Mouse (Mus musculus): Measurements from ENCODE around the gene Mgat5b. TPM values are rescaled to one million over a fixed set of nuclear protein-coding genes. Genes with fewer than 3 reads are reported as not detected.

Gene Mgat5b
- total and polyA plus RNA-seq, 2 experiments from 2014 or later, result 25.0 to 133 TPM

DNA sequence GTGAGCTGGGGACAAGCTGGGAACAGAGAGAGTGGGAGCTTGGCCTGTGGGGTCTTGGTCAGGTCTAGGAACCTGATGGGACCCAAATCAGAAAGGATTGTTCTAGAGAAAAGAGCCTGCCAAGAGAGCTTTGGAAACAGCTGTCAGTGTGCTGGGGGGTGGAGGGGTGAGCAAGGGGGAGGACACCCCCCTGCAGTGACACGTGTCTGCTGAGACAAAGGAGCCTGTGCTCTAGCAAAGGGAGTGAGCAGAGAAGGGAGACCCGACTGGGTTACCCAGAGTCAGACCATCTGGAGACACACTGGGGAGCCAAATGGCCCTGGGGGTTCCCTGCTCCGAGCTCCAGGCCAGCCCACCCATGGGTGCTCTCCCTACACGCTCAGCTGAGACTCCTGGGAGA, 54.2 kb downstream of the Mgat5b start:
- Histone ChIP-seq H3K9me3 (ENCODE audit: low read length) (no peaks in the 10 kb centered on the region), H3K27ac (0 out of 2 replicates have a peak overlapping the region, but pooled peaks have one; percentile 32), H3K4me3 (ENCODE audit: low read length) (no peak overlapping the region), H3K27me3 (ENCODE audit: insufficient read depth, low read length) (no peaks in the 10 kb centered on the region), H3K36me3 (ENCODE audit: insufficient read depth, low read length) (peaks cover 22% of the 10 kb centered on the region), H3K4me1 (ENCODE audit: insufficient read depth, low read length) (no peaks in the 10 kb centered on the region), H3K4me2 (ENCODE audit: low read depth, low read length) (no peak overlapping the region), H3K9ac (replicated peaks; ENCODE audit: low read length) (no peak overlapping the region)
- ATAC-seq (no peak), DNase-seq (ENCODE audit: low spot score) (peak; percentile 36)
- TF ChIP-seq CTCF (IDR thresholded peaks at IDR 0.05; ENCODE audit: low read depth), result no peak
- 16% methylated on average over 4 of the region's 4 CpGs for WGBS

DNA sequence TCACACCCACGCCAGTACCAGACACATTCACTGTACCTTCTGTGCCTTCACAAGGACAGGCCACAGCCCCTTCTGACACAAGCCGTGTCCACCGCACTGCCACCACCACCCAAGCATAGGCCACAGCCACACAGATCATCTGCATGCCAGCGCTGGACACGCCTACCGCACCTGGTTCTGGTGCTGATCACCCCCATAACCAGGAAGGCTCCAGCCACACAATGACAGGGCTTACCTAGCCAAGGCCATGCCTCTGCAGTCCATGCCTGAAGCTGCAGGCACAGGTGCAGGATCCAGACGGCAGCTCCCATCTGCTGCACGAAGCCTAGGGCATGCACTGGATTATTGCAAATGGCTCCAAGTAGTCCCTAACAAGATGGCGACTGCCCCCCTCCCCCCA, 54.8 kb downstream of the Mgat5b start:
- no peak overlapping the region for H3K4me2 ChIP-seq (ENCODE audit: low read depth, low read length)
- no peak overlapping the region for H3K27ac ChIP-seq
- H3K9me3 ChIP-seq (ENCODE audit: low read length), result no peaks in the 10 kb centered on the region
- H3K27me3 ChIP-seq (ENCODE audit: insufficient read depth, low read length), result no peaks in the 10 kb centered on the region
- DNase-seq (ENCODE audit: low spot score), result no peak
- WGBS, result 85% methylated on average over 9 of the region's 9 CpGs
- H3K4me3 ChIP-seq (ENCODE audit: low read length), result no peak overlapping the region
- H3K4me1 ChIP-seq (ENCODE audit: insufficient read depth, low read length), result no peaks in the 10 kb centered on the region
- H3K9ac ChIP-seq (replicated peaks; ENCODE audit: low read length), result no peak overlapping the region
- TF ChIP-seq CTCF (IDR thresholded peaks at IDR 0.05; ENCODE audit: low read depth), result no peak
- 0 out of 2 replicates have a peak, but pooled peaks have one; percentile 6 for ATAC-seq
- peaks cover 28% of the 10 kb centered on the region for H3K36me3 ChIP-seq (ENCODE audit: insufficient read depth, low read length)

DNA sequence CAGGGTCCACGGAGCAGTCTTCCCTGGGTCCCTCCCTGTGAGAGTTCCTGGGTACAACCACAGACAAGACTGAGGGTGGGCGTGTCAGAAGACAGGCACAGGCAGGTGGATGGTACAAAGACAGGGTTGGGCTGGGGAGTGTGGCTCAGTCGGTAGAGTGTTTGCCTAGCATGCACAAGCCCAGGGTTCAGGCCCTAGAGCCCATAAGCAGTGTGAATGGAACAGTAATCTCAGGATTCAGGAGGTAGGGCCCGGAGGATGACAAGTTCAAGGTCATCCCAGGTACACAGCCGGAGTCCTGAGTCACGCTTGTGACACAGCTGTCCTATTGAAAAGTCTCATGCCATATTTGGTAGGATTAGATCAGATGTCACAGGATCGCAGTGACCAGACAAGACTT, 55.7 kb downstream of the Mgat5b start:
- no peak for DNase-seq (ENCODE audit: low spot score)
- no peak for ATAC-seq
- no peak overlapping the region for H3K9ac ChIP-seq (replicated peaks; ENCODE audit: low read length)
- WGBS, result 91% methylated on average over 7 of the region's 7 CpGs
- H3K4me1 ChIP-seq (ENCODE audit: insufficient read depth, low read length), result no peaks in the 10 kb centered on the region
- no peaks in the 10 kb centered on the region for H3K27me3 ChIP-seq (ENCODE audit: insufficient read depth, low read length)
- no peaks in the 10 kb centered on the region for H3K9me3 ChIP-seq (ENCODE audit: low read length)
- TF ChIP-seq CTCF (IDR thresholded peaks at IDR 0.05; ENCODE audit: low read depth), result no peak
- peaks cover 31% of the 10 kb centered on the region for H3K36me3 ChIP-seq (ENCODE audit: insufficient read depth, low read length)
- H3K4me3 ChIP-seq (ENCODE audit: low read length), result no peak overlapping the region
- no peak overlapping the region for H3K4me2 ChIP-seq (ENCODE audit: low read depth, low read length)
- H3K27ac ChIP-seq, result no peak overlapping the region

DNA sequence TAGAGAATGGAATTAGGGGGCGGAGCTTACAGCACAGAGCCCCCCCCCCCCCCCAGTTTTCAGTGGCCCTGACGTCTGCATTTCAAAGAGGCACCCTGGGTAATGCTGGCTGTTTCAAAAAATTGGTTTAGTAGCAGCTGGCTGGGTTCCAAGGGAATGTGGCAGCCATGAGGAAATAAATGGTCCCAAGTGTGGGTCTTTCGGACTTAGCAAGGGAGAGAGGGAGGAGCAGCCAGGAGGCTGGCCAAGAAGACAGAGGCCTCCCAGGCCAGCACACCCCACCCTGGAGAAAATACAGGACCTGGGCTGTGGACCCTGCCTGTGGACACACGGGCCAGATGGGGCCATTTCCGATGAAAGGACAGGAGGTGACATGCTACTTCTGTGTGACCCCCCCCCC, 61.6 kb downstream of the Mgat5b start:
- DNase-seq (ENCODE audit: low spot score), result peak; percentile 75
- 17% methylated on average over 5 of the region's 5 CpGs for WGBS
- H3K36me3 ChIP-seq (ENCODE audit: insufficient read depth, low read length), result peaks cover 17% of the 10 kb centered on the region; the same call in 1 of the 2 replicates
- H3K9ac ChIP-seq (replicated peaks; ENCODE audit: low read length), result no peak overlapping the region
- no peaks in the 10 kb centered on the region; the same call in 1 of the 2 replicates for H3K4me1 ChIP-seq (ENCODE audit: insufficient read depth, low read length)
- H3K4me3 ChIP-seq (ENCODE audit: low read length), result no peak overlapping the region
- peak; percentile 53 for ATAC-seq
- no peak overlapping the region for H3K4me2 ChIP-seq (ENCODE audit: low read depth, low read length)
- no peak for TF ChIP-seq CTCF (IDR thresholded peaks at IDR 0.05; ENCODE audit: low read depth)
- no peaks in the 10 kb centered on the region for H3K9me3 ChIP-seq (ENCODE audit: low read length)
- H3K27ac ChIP-seq, result no peak overlapping the region
- no peaks in the 10 kb centered on the region for H3K27me3 ChIP-seq (ENCODE audit: insufficient read depth, low read length)

DNA sequence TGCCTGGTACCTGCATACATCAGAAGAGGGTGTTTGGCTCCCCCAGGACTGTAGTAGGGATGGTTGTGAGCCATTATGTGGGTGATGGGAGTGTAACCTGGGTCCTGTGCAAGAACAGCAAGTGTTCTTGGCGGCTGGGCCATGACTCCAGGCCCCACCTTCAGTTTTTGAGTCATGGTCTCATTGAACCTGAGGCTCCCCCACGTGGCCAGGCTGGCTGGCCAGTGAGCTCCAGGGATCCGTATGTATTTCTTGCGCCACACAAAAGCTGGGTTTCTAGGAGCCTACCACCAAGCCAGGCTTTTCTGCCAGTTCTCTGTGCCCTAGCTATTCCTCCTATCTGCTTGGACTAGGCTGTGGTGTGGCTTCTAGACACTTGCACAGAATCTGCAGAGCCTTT, 63.9 kb downstream of the Mgat5b start:
- Histone ChIP-seq H3K27ac (no peak overlapping the region), H3K36me3 (ENCODE audit: insufficient read depth, low read length) (peaks cover 20% of the 10 kb centered on the region; the same call in 1 of the 2 replicates), H3K27me3 (ENCODE audit: insufficient read depth, low read length) (no peaks in the 10 kb centered on the region), H3K9me3 (ENCODE audit: low read length) (no peaks in the 10 kb centered on the region), H3K4me2 (ENCODE audit: low read depth, low read length) (no peak overlapping the region), H3K4me1 (ENCODE audit: insufficient read depth, low read length) (no peaks in the 10 kb centered on the region; the same call in 1 of the 2 replicates), H3K4me3 (ENCODE audit: low read length) (no peak overlapping the region), H3K9ac (replicated peaks; ENCODE audit: low read length) (no peak overlapping the region)
- 56% methylated on average over 4 of the region's 4 CpGs for WGBS
- DNase-seq (ENCODE audit: low spot score), result no peak
- no peak for TF ChIP-seq CTCF (IDR thresholded peaks at IDR 0.05; ENCODE audit: low read depth)
- no peak for ATAC-seq

DNA sequence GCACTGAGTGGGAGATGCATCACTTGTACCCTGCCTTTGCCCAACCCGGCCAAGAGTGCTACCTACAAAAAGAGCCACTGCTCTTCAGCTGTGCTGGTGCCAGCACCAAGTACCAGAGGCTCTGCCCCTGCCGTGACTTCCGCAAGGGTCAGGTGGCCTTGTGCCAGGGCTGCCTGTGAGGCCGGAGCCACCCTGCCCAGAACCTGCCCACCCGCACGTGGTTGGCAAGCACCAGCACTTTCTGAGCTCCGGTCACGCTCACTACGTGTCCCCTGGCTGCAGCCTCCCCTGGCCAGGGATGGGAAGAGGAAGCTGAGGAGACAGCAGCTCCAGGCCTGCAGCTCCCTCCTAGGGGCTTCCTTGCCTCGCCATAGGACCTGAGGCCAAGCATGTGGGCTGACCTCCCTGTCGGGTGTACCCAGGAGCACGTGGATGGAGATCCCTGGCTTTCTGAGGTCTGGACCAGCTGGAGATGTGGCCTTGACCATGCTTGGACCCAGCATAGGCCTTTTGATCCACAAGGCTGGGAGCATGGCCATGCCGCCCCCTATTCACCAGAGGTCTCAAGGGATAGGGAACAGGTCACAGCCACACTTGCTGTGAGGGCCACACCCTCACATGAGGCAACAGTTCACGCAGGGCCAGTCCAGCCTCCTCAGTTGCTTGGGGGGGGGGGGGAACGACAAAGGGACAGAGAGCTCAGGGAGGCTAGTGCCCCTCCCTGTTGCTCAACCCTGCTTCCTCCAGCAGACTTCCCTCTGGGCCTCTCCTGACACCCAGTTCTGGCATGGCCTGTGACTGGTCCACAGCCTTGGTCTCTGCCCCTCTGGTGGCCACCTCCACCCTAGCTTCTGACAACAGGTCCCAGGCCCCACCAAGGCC, 67.1 kb downstream of the Mgat5b start:
- no peak for DNase-seq (ENCODE audit: low spot score)
- no peak overlapping the region for H3K9ac ChIP-seq (replicated peaks; ENCODE audit: low read length)

DNA sequence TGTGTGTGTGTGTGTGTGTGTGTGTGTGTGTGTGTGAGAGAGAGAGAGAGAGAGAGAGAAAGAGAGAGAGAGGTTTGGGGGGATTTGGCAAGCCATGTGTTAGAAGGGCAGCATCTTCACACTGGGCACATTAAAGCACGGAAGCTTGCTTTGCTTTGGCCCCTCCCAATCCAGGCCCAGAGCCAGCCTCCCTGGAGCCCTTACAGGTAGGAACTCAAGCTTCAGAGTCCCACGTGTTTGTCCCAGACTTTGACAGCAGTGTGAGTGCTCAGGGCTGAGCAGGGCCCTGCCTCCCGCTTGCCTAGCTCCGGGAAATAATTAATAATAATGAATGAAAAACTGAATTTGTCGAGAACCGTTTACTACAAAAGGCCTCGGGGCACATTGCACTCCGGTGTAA, 69.5 kb downstream of the Mgat5b start:
- peak overlapping the region; percentile 36; the same call in 1 of the 2 replicates for H3K27ac ChIP-seq
- no peaks in the 10 kb centered on the region for H3K27me3 ChIP-seq (ENCODE audit: insufficient read depth, low read length)
- whole genome bisulfite sequencing, result 27% methylated on average over 8 of the region's 8 CpGs
- no peaks in the 10 kb centered on the region for H3K9me3 ChIP-seq (ENCODE audit: low read length)
- H3K4me1 ChIP-seq (ENCODE audit: insufficient read depth, low read length), result no peaks in the 10 kb centered on the region
- DNase-seq (ENCODE audit: low spot score) (peak; percentile 61), ATAC-seq (peak; percentile 34)
- H3K9ac ChIP-seq (replicated peaks; ENCODE audit: low read length), result no peak overlapping the region
- no peak overlapping the region for H3K4me3 ChIP-seq (ENCODE audit: low read length)
- H3K36me3 ChIP-seq (ENCODE audit: insufficient read depth, low read length), result peaks cover 8% of the 10 kb centered on the region; the same call in 1 of the 2 replicates
- TF ChIP-seq CTCF (IDR thresholded peaks at IDR 0.05; ENCODE audit: low read depth), result no peak
- H3K4me2 ChIP-seq (ENCODE audit: low read depth, low read length), result no peak overlapping the region

More for the DNA sequence above, 67.1 kb downstream of the Mgat5b start:
- Histone ChIP-seq H3K36me3 (ENCODE audit: insufficient read depth, low read length) (peaks cover 8% of the 10 kb centered on the region; the same call in 1 of the 2 replicates), H3K4me1 (ENCODE audit: insufficient read depth, low read length) (no peaks in the 10 kb centered on the region), H3K9me3 (ENCODE audit: low read length) (no peaks in the 10 kb centered on the region), H3K4me2 (ENCODE audit: low read depth, low read length) (no peak overlapping the region), H3K27ac (no peak overlapping the region), H3K27me3 (ENCODE audit: insufficient read depth, low read length) (no peaks in the 10 kb centered on the region), H3K4me3 (ENCODE audit: low read length) (no peak overlapping the region)
- TF ChIP-seq CTCF (IDR thresholded peaks at IDR 0.05; ENCODE audit: low read depth), result no peak
- WGBS, result 68% methylated on average over 15 of the region's 15 CpGs
- ATAC-seq, result no peak

Data from hindbrain, postnatal 0 days (tissue).